Mouse (Mus musculus): ENCODE data around the gene 1110059E24Rik. TPM values are rescaled to one million over a fixed set of nuclear protein-coding genes. Genes with fewer than 3 reads are reported as not detected.

Gene 1110059E24Rik
- polyA plus RNA-seq, 1 experiment from 2014 or later: 53.6 TPM

DNA sequence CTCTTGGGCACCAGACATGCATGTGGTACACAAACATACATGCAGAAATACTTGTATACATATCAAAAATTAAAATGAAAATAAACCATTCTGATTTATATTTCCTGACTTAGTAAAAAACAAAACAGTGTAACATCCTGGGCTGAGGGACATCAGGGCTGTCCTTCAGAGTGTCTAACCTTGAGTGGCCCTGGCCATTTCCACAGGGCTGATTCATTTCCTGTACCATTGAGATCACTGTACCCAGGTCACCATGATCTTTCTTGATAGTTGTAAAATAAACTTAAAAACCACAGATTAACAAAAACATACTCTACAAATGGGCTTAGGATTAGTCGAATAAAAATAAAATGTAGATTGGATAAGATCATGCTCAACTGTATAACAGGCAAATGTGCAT is 66.2 kb downstream of the 1110059E24Rik start:
- WGBS: 96% methylated on average over 1 of the region's 1 CpGs
- Histone ChIP-seq H3K4me3 (replicated peaks) (no peak overlapping the region), H3K27me3 (replicated peaks) (no peaks in the 10 kb centered on the region), H3K9me3 (no peaks in the 10 kb centered on the region), H3K4me2 (no peak overlapping the region), H3K27ac (no peak overlapping the region), H3K9ac (no peak overlapping the region), H3K36me3 (no peaks in the 10 kb centered on the region), H3K4me1 (no peaks in the 10 kb centered on the region)
- no peak for ATAC-seq (ENCODE audit: insufficient read depth, low FRiP score, low read depth)

DNA sequence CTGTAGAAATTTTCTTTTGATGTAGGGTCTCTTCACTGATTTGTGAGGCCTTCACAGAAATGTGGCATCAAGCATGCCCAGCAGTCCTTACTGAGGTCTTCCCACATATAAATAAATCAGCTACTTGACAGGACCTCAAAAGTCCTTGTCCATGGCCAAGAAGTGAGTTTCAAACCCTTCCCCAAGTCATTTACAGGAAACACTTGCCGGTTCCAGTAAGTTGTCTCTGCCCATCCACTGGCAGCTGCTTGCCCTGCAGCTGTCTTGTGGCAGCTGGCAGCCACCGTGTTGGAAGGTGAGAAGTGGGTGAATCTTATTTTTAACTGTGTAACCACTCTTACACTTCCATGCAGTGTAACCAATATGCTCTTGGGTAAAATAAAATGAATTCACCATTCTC is 66.9 kb downstream of the 1110059E24Rik start:
- no peaks in the 10 kb centered on the region for H3K36me3 ChIP-seq
- H3K4me1 ChIP-seq: no peaks in the 10 kb centered on the region
- no peaks in the 10 kb centered on the region for H3K9me3 ChIP-seq
- H3K27me3 ChIP-seq (replicated peaks): no peaks in the 10 kb centered on the region
- 79% methylated on average over 2 of the region's 2 CpGs for WGBS
- no peak overlapping the region for H3K4me2 ChIP-seq
- no peak overlapping the region for H3K27ac ChIP-seq
- no peak overlapping the region for H3K9ac ChIP-seq
- ATAC-seq (ENCODE audit: insufficient read depth, low FRiP score, low read depth): no peak
- H3K4me3 ChIP-seq (replicated peaks): no peak overlapping the region

GRCm38 (mm10) chr19:21583986-21584385 is 68.8 kb downstream of the 1110059E24Rik start:
- H3K27ac ChIP-seq: no peak overlapping the region
- no peaks in the 10 kb centered on the region for H3K4me1 ChIP-seq
- 74% methylated on average over 5 of the region's 5 CpGs for WGBS
- no peak for ATAC-seq (ENCODE audit: insufficient read depth, low FRiP score, low read depth)
- H3K4me3 ChIP-seq (replicated peaks): no peak overlapping the region
- H3K4me2 ChIP-seq: no peak overlapping the region
- H3K36me3 ChIP-seq: no peaks in the 10 kb centered on the region
- H3K27me3 ChIP-seq (replicated peaks): no peaks in the 10 kb centered on the region
- H3K9me3 ChIP-seq: no peaks in the 10 kb centered on the region
- no peak overlapping the region for H3K9ac ChIP-seq

GRCm38 (mm10) chr19:21583523-21583984 is 69.2 kb downstream of the 1110059E24Rik start:
- Histone ChIP-seq H3K27me3 (replicated peaks) (no peaks in the 10 kb centered on the region), H3K27ac (no peak overlapping the region), H3K36me3 (no peaks in the 10 kb centered on the region), H3K4me3 (replicated peaks) (no peak overlapping the region), H3K4me2 (no peak overlapping the region), H3K9me3 (no peaks in the 10 kb centered on the region), H3K9ac (no peak overlapping the region), H3K4me1 (no peaks in the 10 kb centered on the region)
- WGBS: 65% methylated on average over 4 of the region's 4 CpGs
- ATAC-seq (ENCODE audit: insufficient read depth, low FRiP score, low read depth): no peak

DNA sequence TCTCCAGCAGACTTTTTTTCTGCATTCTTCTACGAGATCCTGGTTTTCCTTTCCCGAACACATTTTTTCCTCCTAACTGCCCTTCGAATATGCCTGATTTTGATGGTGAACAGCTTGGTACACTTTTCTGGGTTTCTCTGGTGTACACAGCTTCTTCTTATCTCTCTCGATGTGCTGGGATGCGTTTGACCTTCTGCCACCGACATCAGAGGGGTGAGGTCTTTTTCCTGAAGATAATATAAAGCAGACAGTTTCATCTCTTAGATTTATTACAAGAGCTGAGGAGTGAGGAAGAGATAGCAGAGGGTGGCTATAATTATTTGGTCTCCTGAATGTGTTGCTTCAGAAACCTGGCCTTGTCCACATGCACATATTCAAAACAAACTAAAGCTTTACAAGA is 71.4 kb downstream of the 1110059E24Rik start:
- no peak overlapping the region for H3K27ac ChIP-seq
- WGBS: 56% methylated on average over 6 of the region's 6 CpGs
- H3K4me2 ChIP-seq: no peak overlapping the region
- H3K36me3 ChIP-seq: no peaks in the 10 kb centered on the region
- H3K9ac ChIP-seq: no peak overlapping the region
- no peaks in the 10 kb centered on the region for H3K27me3 ChIP-seq (replicated peaks)
- no peaks in the 10 kb centered on the region for H3K9me3 ChIP-seq
- H3K4me3 ChIP-seq (replicated peaks): no peak overlapping the region
- no peaks in the 10 kb centered on the region for H3K4me1 ChIP-seq
- no peak for ATAC-seq (ENCODE audit: insufficient read depth, low FRiP score, low read depth)

DNA sequence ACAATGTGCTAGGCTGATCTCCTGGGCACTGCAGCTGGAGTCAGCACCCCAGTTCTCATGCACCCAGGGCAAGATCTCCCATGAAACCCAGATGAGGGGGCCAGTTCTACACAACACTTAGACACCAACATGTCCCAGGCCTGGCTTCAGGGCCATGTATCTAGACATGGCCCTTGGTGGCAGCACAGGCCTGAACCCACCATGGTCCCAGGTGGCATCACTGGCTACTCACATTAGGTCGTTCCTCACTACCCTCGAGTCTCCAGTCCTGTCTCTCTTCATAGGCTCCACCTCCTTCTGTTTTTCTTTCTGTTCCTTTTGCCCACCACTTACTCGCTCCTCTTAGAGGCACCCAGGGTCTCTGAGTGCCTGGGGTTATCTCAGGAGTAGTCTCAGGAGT is 72.9 kb downstream of the 1110059E24Rik start:
- no peaks in the 10 kb centered on the region for H3K9me3 ChIP-seq
- no peak overlapping the region for H3K27ac ChIP-seq
- H3K9ac ChIP-seq: no peak overlapping the region
- WGBS: 78% methylated on average over 3 of the region's 3 CpGs
- no peaks in the 10 kb centered on the region for H3K36me3 ChIP-seq
- no peak for ATAC-seq (ENCODE audit: insufficient read depth, low FRiP score, low read depth)
- H3K4me1 ChIP-seq: no peaks in the 10 kb centered on the region
- H3K27me3 ChIP-seq (replicated peaks): no peaks in the 10 kb centered on the region
- H3K4me3 ChIP-seq (replicated peaks): no peak overlapping the region
- H3K4me2 ChIP-seq: no peak overlapping the region

DNA sequence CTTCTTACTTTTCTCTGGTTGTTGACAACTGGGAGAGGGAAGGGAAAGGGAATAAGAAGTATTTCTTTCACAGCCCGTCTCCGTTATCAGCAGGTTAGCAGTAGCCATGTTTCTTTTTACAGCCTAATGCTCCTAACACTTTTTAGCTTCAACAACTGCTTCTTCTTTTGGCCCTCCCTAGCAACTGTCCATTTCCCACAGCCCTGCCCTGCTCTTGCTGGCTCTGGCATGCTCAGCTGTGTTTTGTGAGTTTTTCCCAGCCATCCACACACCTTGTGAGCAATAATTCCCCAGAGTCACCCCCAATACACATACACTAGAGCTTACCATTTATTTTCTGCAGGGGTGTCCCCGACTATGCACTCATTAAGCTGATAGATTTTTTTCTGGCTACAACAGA is 75.3 kb downstream of the 1110059E24Rik start:
- 48% methylated on average over 3 of the region's 3 CpGs for whole genome bisulfite sequencing
- Histone ChIP-seq H3K9me3 (no peaks in the 10 kb centered on the region), H3K9ac (no peak overlapping the region), H3K4me1 (no peaks in the 10 kb centered on the region), H3K4me3 (replicated peaks) (no peak overlapping the region), H3K4me2 (no peak overlapping the region), H3K36me3 (no peaks in the 10 kb centered on the region), H3K27me3 (replicated peaks) (no peaks in the 10 kb centered on the region), H3K27ac (no peak overlapping the region)
- ATAC-seq (ENCODE audit: insufficient read depth, low FRiP score, low read depth): peak; percentile 35; the same call in 1 of the 2 replicates

GRCm38 (mm10) chr19:21571986-21572385 is 80.8 kb downstream of the 1110059E24Rik start:
- 50% methylated on average over 7 of the region's 7 CpGs for whole genome bisulfite sequencing
- H3K36me3 ChIP-seq: no peaks in the 10 kb centered on the region
- no peak overlapping the region for H3K27ac ChIP-seq
- H3K27me3 ChIP-seq (replicated peaks): no peaks in the 10 kb centered on the region
- H3K9ac ChIP-seq: no peak overlapping the region
- no peak for ATAC-seq (ENCODE audit: insufficient read depth, low FRiP score, low read depth)
- no peak overlapping the region for H3K4me3 ChIP-seq (replicated peaks)
- H3K9me3 ChIP-seq: no peaks in the 10 kb centered on the region
- H3K4me1 ChIP-seq: 0 out of 2 replicates have a peak, but pooled peaks cover 7% of the 10 kb centered on the region
- no peak overlapping the region for H3K4me2 ChIP-seq

- Histone ChIP-seq H3K4me2 (no peak overlapping the region), H3K27me3 (replicated peaks) (no peaks in the 10 kb centered on the region), H3K9ac (no peak overlapping the region), H3K9me3 (no peaks in the 10 kb centered on the region), H3K4me3 (replicated peaks) (no peak overlapping the region), H3K27ac (no peak overlapping the region), H3K4me1 (0 out of 2 replicates have a peak, but pooled peaks cover 7% of the 10 kb centered on the region), H3K36me3 (no peaks in the 10 kb centered on the region)
- ATAC-seq (ENCODE audit: insufficient read depth, low FRiP score, low read depth): no peak
- WGBS: 43% methylated on average over 16 of the region's 16 CpGs
Measured at GRCm38 (mm10) chr19:21571223-21571980, 81.4 kb downstream of the 1110059E24Rik start.

GRCm38 (mm10) chr19:21570778-21571177 is 82.0 kb downstream of the 1110059E24Rik start:
- H3K4me2 ChIP-seq: no peak overlapping the region
- no peak for ATAC-seq (ENCODE audit: insufficient read depth, low FRiP score, low read depth)
- H3K4me1 ChIP-seq: 0 out of 2 replicates have a peak, but pooled peaks cover 7% of the 10 kb centered on the region
- H3K27ac ChIP-seq: no peak overlapping the region
- no peaks in the 10 kb centered on the region for H3K9me3 ChIP-seq
- no peak overlapping the region for H3K4me3 ChIP-seq (replicated peaks)
- no peak overlapping the region for H3K9ac ChIP-seq
- 50% methylated on average over 8 of the region's 8 CpGs for WGBS
- H3K36me3 ChIP-seq: no peaks in the 10 kb centered on the region
- H3K27me3 ChIP-seq (replicated peaks): no peaks in the 10 kb centered on the region

- Histone ChIP-seq H3K36me3 (no peaks in the 10 kb centered on the region), H3K4me1 (0 out of 2 replicates have a peak, but pooled peaks cover 7% of the 10 kb centered on the region), H3K9me3 (no peaks in the 10 kb centered on the region), H3K27me3 (replicated peaks) (no peaks in the 10 kb centered on the region), H3K4me2 (no peak overlapping the region), H3K9ac (no peak overlapping the region), H3K27ac (no peak overlapping the region), H3K4me3 (replicated peaks) (no peak overlapping the region)
- no peak for ATAC-seq (ENCODE audit: insufficient read depth, low FRiP score, low read depth)
- WGBS: 72% methylated on average over 3 of the region's 3 CpGs
Measured at GRCm38 (mm10) chr19:21568528-21569185, 84.1 kb downstream of the 1110059E24Rik start.

GRCm38 (mm10) chr19:21567933-21568332 is 84.8 kb downstream of the 1110059E24Rik start:
- no peak overlapping the region for H3K9ac ChIP-seq
- H3K4me2 ChIP-seq: no peak overlapping the region
- 0 out of 2 replicates have a peak, but pooled peaks cover 7% of the 10 kb centered on the region for H3K4me1 ChIP-seq
- no peak overlapping the region for H3K4me3 ChIP-seq (replicated peaks)
- H3K27ac ChIP-seq: no peak overlapping the region
- 81% methylated on average over 3 of the region's 3 CpGs for WGBS
- H3K36me3 ChIP-seq: no peaks in the 10 kb centered on the region
- no peaks in the 10 kb centered on the region for H3K27me3 ChIP-seq (replicated peaks)
- no peaks in the 10 kb centered on the region for H3K9me3 ChIP-seq
- no peak for ATAC-seq (ENCODE audit: insufficient read depth, low FRiP score, low read depth)
